ENCODE assay signal across 33 mouse cellular contexts in the genomic region with DNA sequence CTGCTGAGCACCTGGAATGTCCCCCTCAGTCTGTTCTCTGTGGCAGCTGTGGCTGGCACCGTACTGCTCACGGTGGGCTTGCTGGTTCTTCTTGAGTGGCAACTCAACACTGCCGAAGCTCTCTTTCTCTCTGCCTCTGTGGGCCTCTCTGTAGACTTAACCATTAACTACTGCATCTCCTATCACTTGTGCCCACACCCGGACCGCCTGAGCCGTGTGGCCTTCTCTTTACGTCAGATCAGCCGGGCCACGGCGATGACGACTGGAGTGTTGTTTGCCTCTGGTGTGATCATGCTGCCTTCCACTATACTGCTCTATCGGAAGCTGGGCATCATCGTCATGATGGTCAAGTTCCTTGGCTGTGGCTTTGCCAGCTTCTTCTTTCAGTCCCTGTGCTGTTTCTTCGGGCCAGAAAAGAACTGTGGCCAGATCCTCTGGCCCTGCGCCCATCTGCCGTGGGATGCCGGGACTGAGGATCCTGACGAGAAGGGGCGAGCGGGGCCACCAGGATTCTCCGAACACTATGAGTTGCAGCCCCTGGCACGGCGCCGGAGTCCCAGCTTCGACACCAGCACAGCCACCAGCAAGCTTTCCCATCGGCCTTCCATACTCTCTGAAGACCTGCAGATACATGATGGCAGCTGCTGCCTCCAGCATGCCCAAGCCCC. TPM values are rescaled to one million over a fixed set of nuclear protein-coding genes. Genes with fewer than 3 reads are reported as not detected.
DNase-seq lines count a peak whose midpoint lies in the region; ATAC-seq and TF ChIP-seq lines count a peak whose summit lies in the region.
"Had no signal": no experiment of that assay in that cellular context is flagged by ENCODE, and none has a peak within 500 bp of the region (broad histone marks: within the 10 kb centered on the region; RNA-seq: fewer than 3 reads in every experiment).

No protein-coding gene starts in this region.

- TF ChIP-seq EP300 in stomach, postnatal 0 days (optimal IDR thresholded peaks at IDR 0.05), result no peak

- H3K4me2 ChIP-seq in stomach, embryonic 15.5 days, result no peak overlapping the region
- H3K4me2 ChIP-seq in stomach, postnatal 0 days (replicated peaks; ENCODE audit: low read depth), result no peak overlapping the region
- H3K4me2 ChIP-seq in liver, embryonic 16.5 days (ENCODE audit: low read depth, low read length), result no peak overlapping the region; the same call in 1 of the 2 replicates

- DNase-seq in gastrocnemius, adult 2 months, result peak; percentile 52
- DNase-seq in gastrocnemius, postnatal 10 days, result no peak
- DNase-seq in stomach, postnatal 0 days (ENCODE audit: low spot score), result no peak
- peak; percentile 48 to 67 for DNase-seq in cerebellum, postnatal 25 days
- no peak for DNase-seq in left cerebral cortex, adult 8-10 months (ENCODE audit: low spot score in 2 of 2)
- DNase-seq: adrenal gland, adult 8-10 months; B cell, adult 2 months; forebrain, postnatal 0 days; heart, postnatal 14 days; kidney, adult 11 months; kidney, postnatal 4 days; right cerebral cortex, adult 18-20 months; thymus, postnatal 14 days had no signal

- intact Hi-C loops in gastrocnemius, adult 2 months (cut with DNase I), result no loop called here

- TF ChIP-seq CTCF in gastrocnemius, adult 2 months (IDR thresholded peaks at IDR 0.05), result no peak
- no peak for TF ChIP-seq CTCF in stomach, postnatal 0 days (IDR thresholded peaks at IDR 0.05; ENCODE audit: low read depth)

- ATAC-seq in stomach, embryonic 15.5 days (ENCODE audit: insufficient read depth, low FRiP score, low read depth), result peak; percentile 31; the same call in 1 of the 2 replicates
- ATAC-seq in stomach, postnatal 0 days (ENCODE audit: low FRiP score, low TSS enrichment), result no peak
- peak; percentile 68 for ATAC-seq in liver, embryonic 16.5 days (ENCODE audit: low read depth)
- no peak for ATAC-seq in activated CD4-positive, CD25-positive, alpha-beta regulatory T cell, adult 4 months
- ATAC-seq: midbrain, embryonic 16.5 days; Patski had no signal

- H3K36me3 ChIP-seq in stomach, embryonic 15.5 days, result no peaks in the 10 kb centered on the region
- no peaks in the 10 kb centered on the region for H3K36me3 ChIP-seq in stomach, postnatal 0 days (ENCODE audit: control insufficient read depth, insufficient read depth, low read length)
- no peaks in the 10 kb centered on the region for H3K36me3 ChIP-seq in liver, embryonic 16.5 days (ENCODE audit: control insufficient read depth, insufficient read depth)
- H3K36me3 ChIP-seq: embryonic facial prominence, embryonic 15.5 days; forebrain, embryonic 10.5 days; G1E; heart, embryonic 13.5 days; limb, embryonic 10.5 days had no signal

- no peaks in the 10 kb centered on the region for H3K27me3 ChIP-seq in stomach, embryonic 15.5 days (replicated peaks)
- no peaks in the 10 kb centered on the region for H3K27me3 ChIP-seq in stomach, postnatal 0 days (ENCODE audit: control insufficient read depth, insufficient read depth, low read length)
- no peaks in the 10 kb centered on the region; the same call in 1 of the 2 replicates for H3K27me3 ChIP-seq in liver, embryonic 16.5 days (ENCODE audit: control insufficient read depth, insufficient read depth, low read depth, low read length)
- H3K27me3 ChIP-seq: embryonic facial prominence, embryonic 15.5 days had no signal

- H3K27ac ChIP-seq in gastrocnemius, adult 2 months, result no peak overlapping the region
- no peak overlapping the region for H3K27ac ChIP-seq in stomach, embryonic 15.5 days
- no peak overlapping the region for H3K27ac ChIP-seq in stomach, postnatal 0 days (replicated peaks)
- H3K27ac ChIP-seq in liver, embryonic 16.5 days (ENCODE audit: low read length), result peak overlapping the region; percentile 25; the same call in 1 of the 2 replicates
- H3K27ac ChIP-seq: embryonic facial prominence, embryonic 15.5 days; forebrain, embryonic 10.5 days; heart, embryonic 13.5 days; hindbrain, postnatal 0 days; limb, embryonic 10.5 days; midbrain, embryonic 10.5 days had no signal

- no peak overlapping the region for H3K9ac ChIP-seq in stomach, embryonic 15.5 days
- no peak overlapping the region for H3K9ac ChIP-seq in stomach, postnatal 0 days (ENCODE audit: low read length)
- no peak overlapping the region for H3K9ac ChIP-seq in liver, embryonic 16.5 days (ENCODE audit: low read depth, low read length)
- H3K9ac ChIP-seq: embryonic facial prominence, embryonic 15.5 days; forebrain, postnatal 0 days had no signal

- H3K4me3 ChIP-seq in gastrocnemius, adult 2 months, result no peak overlapping the region; the same call in 1 of the 2 replicates
- no peak overlapping the region for H3K4me3 ChIP-seq in stomach, embryonic 15.5 days (replicated peaks)
- H3K4me3 ChIP-seq in stomach, postnatal 0 days (ENCODE audit: low read depth, low read length), result no peak overlapping the region
- no peak overlapping the region for H3K4me3 ChIP-seq in liver, embryonic 16.5 days (ENCODE audit: low read depth, low read length)
- H3K4me3 ChIP-seq: embryonic facial prominence, embryonic 15.5 days; myocyte had no signal

- no peaks in the 10 kb centered on the region for H3K9me3 ChIP-seq in stomach, embryonic 15.5 days
- H3K9me3 ChIP-seq in stomach, postnatal 0 days (ENCODE audit: control insufficient read depth, low read length), result no peaks in the 10 kb centered on the region
- H3K9me3 ChIP-seq in liver, embryonic 16.5 days (replicated peaks; ENCODE audit: control insufficient read depth, low read length), result no peaks in the 10 kb centered on the region
- H3K9me3 ChIP-seq: embryonic facial prominence, embryonic 15.5 days; forebrain, embryonic 10.5 days; G1E; heart, embryonic 13.5 days; limb, embryonic 10.5 days; midbrain, embryonic 10.5 days had no signal

- H3K4me1 ChIP-seq in stomach, embryonic 15.5 days, result peaks cover 6% of the 10 kb centered on the region; the same call in 1 of the 2 replicates
- no peaks in the 10 kb centered on the region for H3K4me1 ChIP-seq in stomach, postnatal 0 days (replicated peaks; ENCODE audit: control insufficient read depth, insufficient read depth)
- peaks cover 12% of the 10 kb centered on the region; the same call in 1 of the 2 replicates for H3K4me1 ChIP-seq in liver, embryonic 16.5 days (ENCODE audit: control insufficient read depth, low read depth, low read length)

- WGBS in stomach, embryonic 15.5 days, result 91% methylated on average over 26 of the region's 26 CpGs
- WGBS in stomach, postnatal 0 days, result 93% methylated on average over 26 of the region's 26 CpGs
- 71% methylated on average over 26 of the region's 26 CpGs for WGBS in liver, embryonic 16.5 days (ENCODE audit: insufficient replicate concordance)

RNA-seq across cellular contexts. Expression of a gene that starts 12.2 kb away (rescaled TPM):
- not detected for total RNA-seq in gastrocnemius, adult 2 months (2021)
- under 1 TPM; 0.34 to 0.35 TPM for total RNA-seq in gastrocnemius, postnatal 10 days (2021)
- polyA plus RNA-seq in stomach, embryonic 15.5 days (2015; fragmentation: Nextera tagmentation; extraction: Ambion mirVana), result 2.8 and 3.3 TPM in 2 replicates
- 1.0 and 1.1 TPM in 2 replicates for polyA plus RNA-seq in stomach, postnatal 0 days (2015; fragmentation: Nextera tagmentation; extraction: Ambion mirVana)
- polyA plus RNA-seq in liver, embryonic 16.5 days (2015; fragmentation: Nextera tagmentation; extraction: Ambion mirVana), result 0.19 TPM in 2 replicates
- under 1 TPM in 1 of 2 experiments, not detected in 1; 0.25 TPM for polyA plus RNA-seq in activated CD4-positive, CD25-positive, alpha-beta regulatory T cell, adult 4 months (2017; shearing (Covaris generic))
- 100 to 1,000 TPM; 179 to 192 (median 185) TPM for total RNA-seq in left cerebral cortex, adult 8-10 months (2022)
- total RNA-seq: CH12.LX; common myeloid progenitor, adult 5-6 weeks had no signal

RNA-seq across cellular contexts. Expression of a gene that starts 19.2 kb away (rescaled TPM):
- not detected for total RNA-seq in gastrocnemius, adult 2 months (2021)
- not detected for total RNA-seq in gastrocnemius, postnatal 10 days (2021)
- polyA plus RNA-seq in stomach, embryonic 15.5 days (2015; fragmentation: Nextera tagmentation; extraction: Ambion mirVana), result 28.1 and 31.4 TPM in 2 replicates
- polyA plus RNA-seq in stomach, postnatal 0 days (2015; fragmentation: Nextera tagmentation; extraction: Ambion mirVana), result 165 and 184 TPM in 2 replicates
- polyA plus RNA-seq in liver, embryonic 16.5 days (2015; fragmentation: Nextera tagmentation; extraction: Ambion mirVana), result 0.85 TPM in 1 of 2 replicates, not detected in the other
- not detected for polyA plus RNA-seq in activated CD4-positive, CD25-positive, alpha-beta regulatory T cell, adult 4 months (2017; shearing (Covaris generic))
- not detected for total RNA-seq in left cerebral cortex, adult 8-10 months (2022)
- total RNA-seq: adrenal gland, adult 8-10 months; CH12.LX; common myeloid progenitor, adult 5-6 weeks; forebrain, postnatal 0 days; G1E; heart, adult 18-20 months; heart, postnatal 14 days; hindbrain, postnatal 0 days; liver, adult 2 months had no signal
- polyA plus RNA-seq: forebrain, embryonic 10.5 days; forebrain, postnatal 0 days; G1E; heart, embryonic 13.5 days; hindbrain, embryonic 11.5 days; hindbrain, postnatal 0 days; kidney, embryonic 16.5 days; limb, embryonic 10.5 days; midbrain, embryonic 10.5 days; midbrain, embryonic 16.5 days; myocyte; neural tube, embryonic 14.5 days; Patski had no signal

RNA-seq across cellular contexts. Expression of a gene that starts 22.1 kb away (rescaled TPM):
- total RNA-seq in gastrocnemius, adult 2 months (2021), result under 1 TPM; 0.28 to 0.31 TPM
- total RNA-seq in gastrocnemius, postnatal 10 days (2021), result 10 to 100 TPM in 1 of 2 experiments, 1 to 10 TPM in 1; 9.4 to 10.0 TPM
- 88.1 and 91.5 TPM in 2 replicates for polyA plus RNA-seq in stomach, embryonic 15.5 days (2015; fragmentation: Nextera tagmentation; extraction: Ambion mirVana)
- 26.6 and 29.0 TPM in 2 replicates for polyA plus RNA-seq in stomach, postnatal 0 days (2015; fragmentation: Nextera tagmentation; extraction: Ambion mirVana)
- polyA plus RNA-seq in liver, embryonic 16.5 days (2015; fragmentation: Nextera tagmentation; extraction: Ambion mirVana), result 63.5 and 64.4 TPM in 2 replicates
- 10 to 100 TPM; 23.7 to 30.8 TPM for polyA plus RNA-seq in activated CD4-positive, CD25-positive, alpha-beta regulatory T cell, adult 4 months (2017; shearing (Covaris generic))
- 1 to 10 TPM in 3 of 4 experiments, under 1 TPM in 1; 0.97 to 1.9 (median 1.5) TPM for total RNA-seq in left cerebral cortex, adult 8-10 months (2022)

RNA-seq across cellular contexts. Expression of a gene that starts 29.3 kb away (rescaled TPM):
- 10 to 100 TPM; 14.6 to 20.8 TPM for total RNA-seq in gastrocnemius, adult 2 months (2021)
- total RNA-seq in gastrocnemius, postnatal 10 days (2021), result 1 to 10 TPM; 5.7 to 8.5 TPM
- polyA plus RNA-seq in stomach, embryonic 15.5 days (2015; fragmentation: Nextera tagmentation; extraction: Ambion mirVana), result 1.4 and 1.5 TPM in 2 replicates
- 2.9 TPM in 2 replicates for polyA plus RNA-seq in stomach, postnatal 0 days (2015; fragmentation: Nextera tagmentation; extraction: Ambion mirVana)
- 0.26 and 0.37 TPM in 2 replicates for polyA plus RNA-seq in liver, embryonic 16.5 days (2015; fragmentation: Nextera tagmentation; extraction: Ambion mirVana)
- polyA plus RNA-seq in activated CD4-positive, CD25-positive, alpha-beta regulatory T cell, adult 4 months (2017; shearing (Covaris generic)), result not detected
- 1 to 10 TPM; 4.2 to 6.3 (median 5.7) TPM for total RNA-seq in left cerebral cortex, adult 8-10 months (2022)
- total RNA-seq: CH12.LX had no signal
- polyA plus RNA-seq: G1E had no signal

RNA-seq across cellular contexts. Expression of a gene that starts 46.2 kb away (rescaled TPM):
- total RNA-seq in gastrocnemius, adult 2 months (2021), result 1 to 10 TPM; 5.2 to 5.8 TPM
- total RNA-seq in gastrocnemius, postnatal 10 days (2021), result 1 to 10 TPM; 6.0 to 8.6 TPM
- polyA plus RNA-seq in stomach, embryonic 15.5 days (2015; fragmentation: Nextera tagmentation; extraction: Ambion mirVana), result 22.6 and 23.1 TPM in 2 replicates
- polyA plus RNA-seq in stomach, postnatal 0 days (2015; fragmentation: Nextera tagmentation; extraction: Ambion mirVana), result 33.8 and 36.7 TPM in 2 replicates
- 12.0 and 12.1 TPM in 2 replicates for polyA plus RNA-seq in liver, embryonic 16.5 days (2015; fragmentation: Nextera tagmentation; extraction: Ambion mirVana)
- 10 to 100 TPM; 19.8 to 27.2 TPM for polyA plus RNA-seq in activated CD4-positive, CD25-positive, alpha-beta regulatory T cell, adult 4 months (2017; shearing (Covaris generic))
- total RNA-seq in left cerebral cortex, adult 8-10 months (2022), result 10 to 100 TPM; 45.3 to 49.6 (median 47.4) TPM

Comparison
In these comparisons a context has a peak if more than half of its experiments do, and no peak if none do; other contexts are left out.
1. DNase-seq: peak in gastrocnemius, adult 2 months (single experiment) and cerebellum, postnatal 25 days (2 of 2); none in gastrocnemius, postnatal 10 days (single experiment), stomach, postnatal 0 days (single experiment) and left cerebral cortex, adult 8-10 months (0 of 2).
2. ATAC-seq: peak in stomach, embryonic 15.5 days (single experiment) and liver, embryonic 16.5 days (single experiment); none in stomach, postnatal 0 days (single experiment) and activated CD4-positive, CD25-positive, alpha-beta regulatory T cell, adult 4 months (single experiment).
3. RNA of a gene that starts 19.2 kb away (polyA plus RNA-seq): 165 to 184 TPM in stomach, postnatal 0 days and 28.1 to 31.4 TPM in stomach, embryonic 15.5 days; 0.85 TPM in liver, embryonic 16.5 days and not detected in activated CD4-positive, CD25-positive, alpha-beta regulatory T cell, adult 4 months; every median in the first group is over 10 times any median in the second.